Mouse (Mus musculus): ENCODE measurements around the gene Grik5. TPM values are rescaled to one million over a fixed set of nuclear protein-coding genes. Genes with fewer than 3 reads are reported as not detected.

Gene Grik5
- polyA plus RNA-seq, 1 experiment from 2014 or later = 12.5 TPM

Small RNAs within 50 kb of the gene (microRNA-seq; reads per million reads assigned to microRNA genes)
- gene Mir6537 = not detected
- 0.62 reads per million for gene Mir7046
- gene Mir7047 = 1.9 reads per million

Other genes starting within 250 kb of the Grik5 start
- gene Gm9844, start 210.1 kb downstream of the Grik5 start, polyA plus RNA-seq (2015; fragmentation: Nextera tagmentation; extraction: Ambion mirVana) = 21.4 and 53.5 TPM in 2 replicates
- gene Lypd4, start 202.4 kb downstream of the Grik5 start, polyA plus RNA-seq (2015; fragmentation: Nextera tagmentation; extraction: Ambion mirVana) = 0.21 and 0.29 TPM in 2 replicates
- 0.30 and 0.47 TPM in 2 replicates for gene Dmrtc2, start 202.3 kb downstream of the Grik5 start, polyA plus RNA-seq (2015; fragmentation: Nextera tagmentation; extraction: Ambion mirVana)
- 1,005 and 1,089 TPM in 2 replicates for gene Rps19, start 188.0 kb downstream of the Grik5 start, polyA plus RNA-seq (2015; fragmentation: Nextera tagmentation; extraction: Ambion mirVana)
- 0.34 and 0.39 TPM in 2 replicates for gene Cd79a, start 175.0 kb downstream of the Grik5 start, polyA plus RNA-seq (2015; fragmentation: Nextera tagmentation; extraction: Ambion mirVana)
- gene Arhgef1, start 169.4 kb downstream of the Grik5 start, polyA plus RNA-seq (2015; fragmentation: Nextera tagmentation; extraction: Ambion mirVana) = 47.0 and 62.1 TPM in 2 replicates
- 4.6 and 5.2 TPM in 2 replicates for gene Gm4881, start 127.9 kb downstream of the Grik5 start, polyA plus RNA-seq (2015; fragmentation: Nextera tagmentation; extraction: Ambion mirVana)
- gene Rabac1, start 99.6 kb downstream of the Grik5 start, polyA plus RNA-seq (2015; fragmentation: Nextera tagmentation; extraction: Ambion mirVana) = 345 and 404 TPM in 2 replicates
- 678 and 702 TPM in 2 replicates for gene Atp1a3, start 66.4 kb downstream of the Grik5 start, polyA plus RNA-seq (2015; fragmentation: Nextera tagmentation; extraction: Ambion mirVana)
- 30.0 and 39.7 TPM in 2 replicates for gene Zfp574, start 221 bp upstream of the Grik5 start, polyA plus RNA-seq (2015; fragmentation: Nextera tagmentation; extraction: Ambion mirVana)
- gene Pou2f2, start 107.4 kb upstream of the Grik5 start, polyA plus RNA-seq (2015; fragmentation: Nextera tagmentation; extraction: Ambion mirVana) = 19.8 and 28.7 TPM in 2 replicates
- 14.2 and 14.8 TPM in 2 replicates for gene Dedd2, start 148.3 kb upstream of the Grik5 start, polyA plus RNA-seq (2015; fragmentation: Nextera tagmentation; extraction: Ambion mirVana)
- gene Zfp526, start 149.1 kb upstream of the Grik5 start, polyA plus RNA-seq (2015; fragmentation: Nextera tagmentation; extraction: Ambion mirVana) = 1.6 and 1.8 TPM in 2 replicates
- 13.0 and 16.4 TPM in 2 replicates for gene Gsk3a, start 165.5 kb upstream of the Grik5 start, polyA plus RNA-seq (2015; fragmentation: Nextera tagmentation; extraction: Ambion mirVana)
- 3.7 and 4.3 TPM in 2 replicates for gene Erf, start 178.4 kb upstream of the Grik5 start, polyA plus RNA-seq (2015; fragmentation: Nextera tagmentation; extraction: Ambion mirVana)
- 31.0 and 36.4 TPM in 2 replicates for gene Cic, start 195.4 kb upstream of the Grik5 start, polyA plus RNA-seq (2015; fragmentation: Nextera tagmentation; extraction: Ambion mirVana)
- 566 and 571 TPM in 2 replicates for gene Pafah1b3, start 225.6 kb upstream of the Grik5 start, polyA plus RNA-seq (2015; fragmentation: Nextera tagmentation; extraction: Ambion mirVana)
- 4.7 and 4.8 TPM in 2 replicates for gene Prr19, start 229.1 kb upstream of the Grik5 start, polyA plus RNA-seq (2015; fragmentation: Nextera tagmentation; extraction: Ambion mirVana)
- gene Tmem145, start 233.8 kb upstream of the Grik5 start, polyA plus RNA-seq (2015; fragmentation: Nextera tagmentation; extraction: Ambion mirVana) = 78.7 and 85.0 TPM in 2 replicates
- 23.6 and 23.7 TPM in 2 replicates for gene Megf8, start 244.8 kb upstream of the Grik5 start, polyA plus RNA-seq (2015; fragmentation: Nextera tagmentation; extraction: Ambion mirVana)

Data from hindbrain, embryonic 16.5 days (tissue).